Mouse (Mus musculus): Measurements from ENCODE around the gene Calr.

DNA sequence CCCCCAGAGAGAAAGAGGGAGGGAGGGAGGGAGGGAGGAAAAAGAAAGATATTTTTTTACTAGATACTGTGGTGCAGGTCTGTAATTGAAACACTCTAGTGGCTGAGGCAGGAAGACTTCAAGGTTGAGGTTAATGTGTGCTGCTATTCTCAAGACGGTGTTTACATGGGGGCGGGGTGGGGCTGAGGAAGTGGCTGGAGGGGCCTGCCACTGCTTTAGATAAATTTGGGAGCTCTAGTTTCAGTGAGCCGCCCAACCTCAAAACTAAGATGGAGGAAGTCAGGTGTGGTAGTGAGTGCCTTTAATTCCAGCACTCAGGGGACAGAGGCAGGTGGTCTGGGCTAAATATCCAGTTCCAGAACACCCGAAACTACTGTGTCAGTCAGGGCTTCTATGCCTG lies 21.1 kb downstream of the Calr start:
- TF ChIP-seq CTCF (IDR thresholded peaks at IDR 0.05) (no peak), EP300 (IDR thresholded peaks at IDR 0.05) (no peak)
